Mouse (Mus musculus) cerebellum, postnatal 25 days (tissue): ENCODE results near the gene Tcf20.

Experiments used
- DNase-seq, 2 experiments: peaks; one replicate each; pipeline ENCODE4 v3.0.0; 2021; ENCODE audit warnings: mixed read lengths in 2 of 2

The Tcf20 gene

GRCm38 (mm10) chr15:82922052-82922451, 65.6 kb downstream of the Tcf20 start:
- DNase-seq: peak; percentile 89 to 94

DNA sequence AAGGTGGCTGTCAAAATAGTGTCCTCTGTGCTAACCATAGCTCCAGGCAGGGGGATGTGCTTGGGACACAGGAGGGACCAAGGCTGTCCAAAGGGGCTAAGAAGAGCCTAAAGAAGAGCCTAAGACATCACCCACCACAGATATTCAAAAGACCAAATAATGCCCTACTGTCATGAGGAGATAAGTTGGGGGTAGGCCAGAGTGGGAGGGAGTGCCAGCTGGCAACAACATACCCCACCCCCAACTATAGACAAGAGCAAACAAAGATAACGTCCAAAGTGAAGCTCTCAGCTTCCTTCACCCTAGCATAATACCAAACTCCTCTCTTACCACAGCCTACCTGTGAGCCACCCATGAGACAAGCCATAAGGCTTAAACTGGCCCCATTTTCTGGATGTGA, 66.1 kb downstream of the Tcf20 start:
- DNase-seq: no peak

GRCm38 (mm10) chr15:82920895-82921515, 66.7 kb downstream of the Tcf20 start:
- DNase-seq: no peak

DNA sequence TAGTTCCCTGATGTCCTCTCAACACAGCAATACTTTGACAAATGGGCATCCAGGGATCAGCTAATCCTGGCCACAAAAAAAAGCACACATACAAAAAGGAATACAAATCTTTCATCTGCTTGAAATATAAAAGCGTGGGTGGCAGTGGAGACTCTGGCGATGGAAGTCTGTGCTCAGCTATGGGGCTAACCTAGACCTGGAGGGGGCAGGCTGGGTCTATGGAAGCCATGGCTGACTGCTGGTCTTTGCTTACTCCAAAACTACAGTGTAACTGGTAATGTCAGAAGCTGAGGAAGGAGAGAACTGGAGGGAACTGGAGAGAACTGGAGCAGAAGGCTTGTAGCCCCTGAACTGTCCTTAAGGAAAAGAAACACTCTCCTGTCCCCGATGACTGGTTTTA, 69.7 kb downstream of the Tcf20 start:
- DNase-seq: peak in 1 of 2 experiments; percentile 32

DNA sequence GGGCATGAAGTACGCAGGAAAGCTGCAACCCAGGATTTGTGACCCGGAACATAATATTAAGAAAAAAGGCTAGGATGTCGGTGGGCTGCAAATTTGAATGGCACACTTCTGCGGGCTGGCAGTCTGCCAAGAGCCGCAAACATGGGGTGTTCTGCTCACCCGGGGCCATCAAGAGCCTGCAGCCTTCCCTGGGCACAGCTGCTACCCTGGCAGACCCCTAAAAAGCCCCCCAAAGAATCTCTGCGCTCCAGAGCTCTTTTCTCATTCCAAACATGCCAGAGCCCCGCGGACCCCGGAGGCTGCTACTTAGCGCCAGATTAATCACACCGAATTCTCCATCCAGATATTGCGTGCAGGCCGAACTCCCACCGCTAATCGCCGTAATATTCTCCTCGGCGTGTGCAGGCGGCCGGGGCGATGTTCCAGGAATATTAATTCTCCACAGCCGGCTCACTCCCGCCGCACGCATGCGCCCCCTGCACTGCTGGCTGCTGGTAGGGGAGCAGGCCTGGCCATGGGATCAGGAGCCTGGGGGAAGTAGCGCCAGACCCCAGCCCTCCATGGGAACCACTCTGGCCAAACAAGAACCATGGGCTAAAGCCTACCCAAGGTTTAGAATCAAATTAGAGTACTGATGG, 70.3 kb downstream of the Tcf20 start:
- peak in 1 of 2 experiments; percentile 65 for DNase-seq

- DNase-seq: no peak
These were observed 73.2 kb downstream of the Tcf20 start for GRCm38 (mm10) chr15:82914455-82914854.

DNA sequence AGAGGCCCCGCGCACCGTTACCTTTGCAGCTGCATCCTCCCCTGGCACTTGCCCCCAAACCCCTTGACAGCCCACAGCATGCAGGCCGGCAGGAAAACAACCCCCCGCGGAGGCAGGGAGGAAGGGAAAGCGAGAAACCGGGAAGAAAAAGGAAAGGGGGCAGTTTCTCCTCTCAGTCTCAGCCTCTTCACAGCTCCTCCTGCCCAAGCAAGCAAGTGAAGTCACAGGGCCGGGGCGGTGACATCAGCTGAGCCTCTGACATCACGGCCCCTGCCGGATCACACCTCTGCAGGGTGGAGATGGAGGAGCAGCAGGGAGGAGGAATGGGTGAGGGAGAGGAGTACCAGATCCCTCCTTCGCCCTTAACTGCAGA, 75.7 kb downstream of the Tcf20 start:
- no peak for DNase-seq

DNA sequence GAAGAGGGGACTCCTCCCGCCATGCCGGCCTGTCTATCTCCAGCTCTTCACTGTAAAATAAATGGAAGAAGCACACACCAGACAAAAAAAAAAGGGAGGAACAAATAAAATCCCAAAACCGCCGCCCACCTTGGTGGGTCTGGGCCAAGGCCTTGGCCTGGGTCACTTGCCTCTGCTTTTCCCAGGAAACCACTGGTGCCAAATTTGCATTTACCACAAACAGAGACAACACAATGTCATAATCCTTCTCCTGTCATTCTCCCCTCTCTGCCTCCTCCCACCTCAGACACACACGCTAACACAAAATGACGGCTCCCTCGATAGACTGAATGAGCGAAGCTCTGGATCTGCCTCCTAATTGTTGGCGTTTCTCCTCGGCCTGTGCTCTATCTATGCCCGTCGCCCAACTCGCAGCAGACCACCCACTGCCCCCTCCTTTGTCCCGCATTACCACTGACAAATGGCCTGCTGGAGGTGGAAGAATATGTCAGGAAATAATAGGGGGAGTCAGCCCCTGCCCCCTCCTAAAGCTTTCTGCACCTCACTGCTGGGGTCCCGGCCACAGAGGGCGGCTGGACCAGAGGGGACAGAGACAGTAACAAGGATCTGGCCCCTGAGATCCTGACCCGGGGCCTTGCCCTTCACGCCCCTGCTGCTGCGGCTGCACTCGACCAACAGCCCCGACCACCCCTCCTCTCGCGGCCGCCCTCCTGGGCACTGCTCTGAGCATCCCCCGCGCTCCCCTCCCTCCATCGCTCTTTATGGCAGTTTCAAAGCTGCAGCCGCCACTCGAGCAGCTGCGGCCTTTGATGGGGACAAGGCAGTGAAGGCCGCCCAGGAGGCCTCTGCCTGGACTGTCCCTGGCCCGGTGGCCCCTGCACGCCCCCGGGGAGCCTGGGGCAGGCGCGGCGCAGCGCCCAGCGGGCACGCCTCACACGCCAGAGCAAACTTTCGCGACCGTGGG, 76.4 kb downstream of the Tcf20 start:
- DNase-seq: peak in 1 of 2 experiments; percentile 5

DNA sequence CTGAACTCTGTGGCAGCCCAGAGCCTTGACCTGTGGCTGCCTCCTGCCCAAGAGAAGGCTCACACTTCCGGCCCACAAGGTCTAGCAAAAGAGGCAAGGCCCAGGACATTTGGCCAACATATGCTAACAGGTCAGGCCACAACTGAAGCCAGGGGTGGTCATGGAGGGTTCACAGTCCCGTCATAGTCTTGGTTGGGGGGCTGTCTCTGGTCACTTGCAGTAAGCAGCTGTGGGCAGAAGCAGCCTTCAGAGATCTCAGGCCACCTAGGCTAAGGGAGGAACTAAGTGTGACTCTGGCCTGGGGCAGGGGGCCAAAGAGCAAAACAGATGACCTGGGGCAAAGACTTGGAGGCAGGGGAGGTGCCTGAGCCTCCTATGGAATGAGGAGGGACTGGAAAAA, 77.1 kb downstream of the Tcf20 start:
- DNase-seq: peak; percentile 1 to 3

- peak in 1 of 2 experiments; percentile 1 for DNase-seq
These were observed 77.9 kb downstream of the Tcf20 start for GRCm38 (mm10) chr15:82909791-82910190.

GRCm38 (mm10) chr15:82908521-82908920, 79.2 kb downstream of the Tcf20 start:
- peak in 1 of 2 experiments; percentile 1 for DNase-seq

- DNase-seq: no peak
These were observed 80.4 kb downstream of the Tcf20 start for GRCm38 (mm10) chr15:82907306-82907705.

DNA sequence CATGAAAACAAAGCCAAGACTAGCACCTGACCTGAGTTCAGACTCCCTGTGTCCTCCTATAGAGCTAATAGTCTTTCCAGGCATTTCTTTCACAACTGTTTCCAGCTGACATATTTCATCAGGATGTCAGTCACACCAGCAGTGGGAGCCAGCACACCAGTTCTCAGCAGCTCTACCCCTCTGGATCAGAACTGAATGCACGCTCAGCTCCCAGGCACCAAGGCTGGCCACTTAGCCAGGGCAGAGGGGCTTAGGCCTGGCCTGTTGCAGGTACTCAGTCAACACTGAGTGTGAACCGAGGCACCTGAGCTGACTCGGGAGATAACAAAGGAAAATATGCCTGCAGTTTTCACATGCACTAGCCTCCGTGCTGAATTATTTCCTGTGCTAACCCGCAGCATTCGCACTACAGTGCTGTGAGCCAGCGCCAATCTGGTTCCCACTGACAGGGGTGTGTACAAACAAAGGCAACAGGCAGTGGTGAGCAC, 81.1 kb downstream of the Tcf20 start:
- DNase-seq: peak in 1 of 2 experiments; percentile 4

DNA sequence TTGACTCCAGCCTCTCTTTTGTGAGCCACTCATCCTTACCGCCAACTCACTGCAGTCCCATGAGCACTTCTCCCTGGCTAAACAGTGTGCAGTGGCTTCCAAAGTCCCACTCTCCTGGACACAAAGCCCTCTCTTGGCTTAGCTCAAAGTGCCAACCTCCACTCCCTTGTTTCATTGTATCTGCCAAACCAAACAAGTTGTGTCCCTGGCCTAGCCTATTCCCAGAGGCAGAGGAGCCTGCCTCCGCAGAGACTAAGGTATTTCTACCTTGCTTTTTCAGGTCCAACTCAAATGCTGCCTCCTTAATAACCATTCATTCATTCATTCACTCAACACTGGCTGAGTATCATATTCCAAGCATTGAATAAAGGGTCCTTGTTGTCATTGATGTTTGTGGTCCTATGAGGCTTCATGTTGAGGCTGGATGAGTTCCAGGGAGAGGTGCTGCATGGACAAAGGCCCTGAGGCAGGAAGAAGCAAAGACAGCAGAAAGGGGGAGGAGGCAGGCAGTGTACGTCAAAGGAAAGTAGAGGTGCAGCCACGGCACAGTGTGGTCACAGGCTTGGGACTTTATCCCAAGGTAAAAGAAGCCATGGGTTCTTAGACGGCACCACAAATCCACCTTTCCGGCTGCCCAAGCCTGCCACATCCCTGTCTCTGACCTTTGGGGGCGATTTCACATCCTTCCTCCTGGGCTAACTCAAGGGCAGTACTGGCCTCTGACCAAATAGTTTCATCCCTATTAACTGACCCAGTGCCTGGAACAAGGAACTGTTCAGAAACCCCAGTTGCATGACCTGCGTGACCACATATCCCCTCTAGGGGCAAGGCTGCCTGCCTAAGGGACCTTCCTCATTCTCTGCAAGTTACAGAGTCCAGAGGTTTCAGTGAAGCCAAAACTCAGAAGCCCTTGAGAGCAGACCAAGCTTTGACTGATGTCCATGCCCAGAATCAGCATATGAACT, 82.0 kb downstream of the Tcf20 start:
- DNase-seq: no peak

DNA sequence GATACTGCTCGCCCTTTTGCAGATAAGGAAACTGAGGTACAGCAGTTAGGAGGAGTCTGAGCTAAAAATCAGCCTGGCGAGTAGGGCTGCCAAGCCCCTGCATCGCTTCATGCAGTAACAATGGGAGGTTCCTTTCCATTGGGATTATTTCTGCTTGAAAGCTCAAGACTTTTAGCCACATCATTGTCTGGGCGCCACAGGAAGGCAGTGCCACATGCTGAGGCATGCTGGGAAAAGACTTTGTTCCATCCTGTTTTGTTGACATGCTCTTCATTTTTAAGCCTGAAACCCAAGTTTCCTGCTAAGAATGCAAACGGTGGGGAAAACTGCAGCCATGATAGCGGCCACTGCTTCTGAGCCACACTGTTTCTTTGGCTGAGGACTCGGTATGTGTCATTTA, 83.1 kb downstream of the Tcf20 start:
- no peak for DNase-seq

- DNase-seq: no peak
These were observed 85.2 kb downstream of the Tcf20 start for GRCm38 (mm10) chr15:82902521-82902920.

GRCm38 (mm10) chr15:82901306-82901705, 86.4 kb downstream of the Tcf20 start:
- DNase-seq: no peak

GRCm38 (mm10) chr15:82900331-82900730, 87.3 kb downstream of the Tcf20 start:
- no peak for DNase-seq

GRCm38 (mm10) chr15:82899676-82900301, 87.9 kb downstream of the Tcf20 start:
- DNase-seq: peak; percentile 87 to 92

DNA sequence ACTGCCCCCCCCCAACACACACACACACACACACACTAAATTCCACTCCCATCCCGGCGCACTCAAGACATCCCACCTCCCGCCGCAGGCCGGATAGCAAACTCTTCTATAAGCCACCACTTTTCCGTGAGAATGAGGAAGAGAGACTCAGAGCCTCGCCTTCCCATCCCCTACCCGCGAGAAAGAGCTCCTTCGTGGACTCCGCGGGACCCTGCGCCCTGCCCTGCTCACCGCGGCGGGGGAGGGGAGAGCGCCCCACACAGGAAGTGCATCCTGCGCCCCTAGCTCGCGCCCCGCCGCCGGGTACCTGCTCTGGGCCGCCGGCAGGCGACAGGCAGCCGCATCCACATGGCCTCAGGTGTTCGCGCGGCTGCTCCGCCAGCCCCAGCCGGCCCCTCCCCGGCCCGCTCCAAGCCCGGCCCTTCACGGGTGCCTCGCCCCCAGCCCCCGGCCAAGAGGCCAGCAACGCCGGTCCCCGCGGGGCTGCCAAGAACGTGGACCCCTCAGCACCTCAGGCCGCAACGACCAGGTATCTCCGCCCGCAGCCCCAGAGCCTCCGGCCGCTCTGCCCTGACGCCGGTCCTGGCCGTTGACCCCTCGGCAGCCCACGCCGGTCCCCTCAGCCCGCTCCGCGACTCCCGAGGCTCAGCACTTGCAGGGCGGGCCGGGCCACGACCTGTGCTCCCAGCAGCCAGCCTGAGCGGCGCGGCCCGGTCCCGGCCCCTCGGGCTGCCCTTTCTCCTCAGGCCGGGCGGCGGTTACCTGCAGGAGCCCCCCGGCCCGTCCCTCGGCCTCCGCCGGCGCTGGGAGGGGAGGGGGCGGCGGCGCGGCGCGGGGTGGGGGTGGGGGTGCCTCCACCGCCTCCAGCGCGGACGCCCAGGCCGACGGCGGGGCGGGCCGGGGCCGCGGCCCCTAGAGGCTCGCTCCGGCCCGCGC, 88.7 kb downstream of the Tcf20 start:
- DNase-seq: peak; percentile 63 to 69
